8 mouse cellular contexts compared by ENCODE assay signal in the genomic region with DNA sequence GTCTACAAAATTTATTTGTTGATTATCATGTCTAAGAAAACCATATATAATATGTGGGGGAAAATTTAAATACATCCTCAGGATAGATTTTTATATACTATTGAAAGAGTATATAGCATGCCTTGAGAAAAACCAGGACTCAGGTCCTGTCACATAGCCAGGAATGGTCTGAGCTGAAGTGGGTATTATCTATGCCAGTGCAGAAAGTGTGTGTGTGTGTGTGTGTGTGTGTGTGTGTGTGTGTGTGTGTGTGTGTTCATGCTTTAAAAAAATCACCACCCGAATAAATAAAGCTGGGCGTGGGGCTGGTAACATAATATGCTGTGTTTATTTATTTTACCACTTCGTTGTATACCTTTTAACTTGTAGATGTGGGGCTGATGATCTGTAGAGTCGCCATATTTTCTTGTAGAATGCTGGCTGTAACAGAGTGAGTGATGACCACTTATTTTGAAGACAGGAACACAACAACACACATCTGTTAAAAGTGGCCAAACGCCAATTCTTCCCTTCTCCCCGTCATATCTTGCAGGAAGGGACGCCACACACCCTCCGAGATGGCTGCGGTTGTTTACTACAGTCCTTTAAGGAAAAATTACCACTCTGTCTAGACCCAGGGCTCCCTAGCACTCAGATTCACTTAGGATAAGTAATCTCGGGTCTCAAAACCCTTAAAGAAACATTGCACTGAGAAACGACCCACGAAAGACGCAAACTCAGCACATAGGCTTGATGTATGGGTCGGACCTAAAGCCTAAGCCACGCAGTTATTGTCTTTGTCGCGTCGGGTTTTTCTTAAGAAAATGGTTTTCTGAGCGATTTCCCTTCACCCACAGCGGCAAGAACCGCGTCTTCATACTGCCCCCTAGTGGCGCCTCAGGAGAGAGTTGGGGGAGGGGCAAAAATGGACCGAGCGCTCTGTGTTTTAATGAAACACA.
DNase-seq lines count a peak whose midpoint lies in the region; ATAC-seq lines count a peak whose summit lies in the region.

No protein-coding gene starts in this region.

- H3K4me3 ChIP-seq in hindbrain, embryonic 14.5 days (replicated peaks; ENCODE audit: low read length), result peak overlapping the region; percentile 40

- H3K4me2 ChIP-seq in hindbrain, embryonic 14.5 days (replicated peaks), result peak overlapping the region; percentile 77

- 0 out of 2 replicates have a peak, but pooled peaks cover 3% of the 10 kb centered on the region for H3K4me1 ChIP-seq in hindbrain, embryonic 14.5 days (replicated peaks; ENCODE audit: control insufficient read depth, insufficient read depth, low read length)

- DNase-seq in T-cell, adult 2 months (ENCODE audit: low spot score), result peak; percentile 78
- DNase-seq in cerebellum, postnatal 25 days, result peak; percentile 83 to 89
- peak; percentile 64 to 80 for DNase-seq in frontal cortex, postnatal 25 days (ENCODE audit: low spot score in 2 of 2)
- peak; percentile 96 for DNase-seq in hindbrain, embryonic 14.5 days (ENCODE audit: low spot score)
- DNase-seq in layer of hippocampus, postnatal 36 days, result peak; percentile 77 to 81
- peak; percentile 77 for DNase-seq in lung, postnatal 25 days (ENCODE audit: low spot score)
- DNase-seq in retina, adult 2 months (ENCODE audit: low read depth, low spot score), result peak; percentile 50
- DNase-seq in thymus, postnatal 25 days, result peak; percentile 80

- H3K36me3 ChIP-seq in hindbrain, embryonic 14.5 days (replicated peaks; ENCODE audit: control insufficient read depth, insufficient read depth), result no peaks in the 10 kb centered on the region

- ATAC-seq in hindbrain, embryonic 14.5 days (ENCODE audit: low FRiP score), result peak; percentile 86

- peak overlapping the region; percentile 71 for H3K9ac ChIP-seq in hindbrain, embryonic 14.5 days

- H3K27me3 ChIP-seq in hindbrain, embryonic 14.5 days (ENCODE audit: control insufficient read depth, insufficient read depth, low read length), result no peaks in the 10 kb centered on the region

- H3K9me3 ChIP-seq in hindbrain, embryonic 14.5 days (ENCODE audit: control insufficient read depth, low read length), result no peaks in the 10 kb centered on the region

- WGBS in hindbrain, embryonic 14.5 days, result 9% methylated on average over 25 of the region's 25 CpGs

- H3K27ac ChIP-seq in hindbrain, embryonic 14.5 days, result peak overlapping the region; percentile 90

Comparison
In these comparisons a context has a peak if more than half of its experiments do, and no peak if none do; other contexts are left out.
1. Peak in every context shown above with its lines: DNase-seq, ATAC-seq, H3K4me3 ChIP-seq and H3K27ac ChIP-seq.